Mouse (Mus musculus): ENCODE results near the gene Cnnm4.

DNA sequence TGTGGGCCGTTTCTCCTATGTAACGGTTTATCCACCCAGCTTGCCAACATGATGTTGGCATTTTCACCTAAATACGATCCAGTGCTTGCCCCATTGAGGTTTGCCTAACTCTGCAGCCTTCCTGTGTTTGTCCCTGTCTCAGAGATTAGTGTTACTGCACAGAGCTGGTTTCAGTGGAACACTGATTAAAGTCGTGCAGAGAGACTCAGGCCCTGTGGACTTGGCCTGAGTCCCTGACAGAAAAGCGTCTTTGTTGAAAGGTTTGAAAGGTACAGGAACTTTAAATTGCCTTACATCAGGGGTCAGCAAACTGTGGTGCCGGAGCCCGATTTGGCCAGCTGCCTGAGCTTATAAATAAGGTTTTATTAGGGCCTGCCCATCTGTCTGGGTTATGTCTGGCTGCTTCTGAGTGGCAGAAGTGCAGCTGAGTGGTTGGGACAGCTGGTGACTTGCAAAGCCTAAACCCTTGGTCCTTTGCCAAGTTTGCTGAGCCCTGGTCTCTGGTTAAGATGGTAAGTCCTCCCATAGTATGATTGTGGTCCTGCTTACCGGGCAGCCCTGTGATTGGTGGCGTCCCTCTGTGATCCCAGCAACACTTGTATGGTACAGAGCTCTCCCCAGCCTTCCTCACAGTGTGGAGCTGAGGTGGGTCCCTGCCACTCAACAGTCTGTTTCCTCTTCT, 52.1 kb downstream of the Cnnm4 start:
- TF ChIP-seq CTCF (conservative IDR thresholded peaks at IDR 0.05; ENCODE audit: insufficient read depth, insufficient read length, low read depth, low read length) (no peak), POLR2A (IDR thresholded peaks at IDR 0.05; ENCODE audit: low read depth, low read length) (no peak)
